In the genomic region with DNA sequence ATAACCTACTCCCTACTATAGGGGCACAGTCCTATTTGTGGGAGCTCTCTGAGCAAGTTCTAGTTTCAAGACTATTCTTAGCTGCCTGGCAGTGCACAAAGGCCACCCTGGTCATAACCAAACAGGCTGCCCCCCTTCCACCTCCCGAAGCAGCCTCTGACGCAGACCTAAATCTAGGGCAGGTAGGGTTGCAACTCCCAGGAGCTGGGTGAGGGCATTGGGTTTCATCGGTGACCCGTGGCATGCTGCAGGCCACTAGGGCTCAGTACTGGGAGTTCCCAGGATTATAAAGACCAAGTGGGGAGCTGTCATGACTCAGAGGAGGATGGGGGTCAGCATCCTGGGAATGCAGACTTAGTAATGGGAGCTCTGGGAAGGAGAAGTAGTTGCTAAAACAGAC, we compare ENCODE assay signal across 14 mouse cellular contexts.
DNase-seq lines count a peak whose midpoint lies in the region; ATAC-seq lines count a peak whose summit lies in the region.
"Had no signal": no experiment of that assay in that cellular context is flagged by ENCODE, and none has a peak within 500 bp of the region (broad histone marks: within the 10 kb centered on the region; RNA-seq: fewer than 3 reads in every experiment).

No protein-coding gene starts in this region.

- no peak for ATAC-seq in heart, embryonic 11.5 days (replicated peaks; ENCODE audit: insufficient number of reproducible peaks, low FRiP score, low TSS enrichment)
- no peak for ATAC-seq in monocyte, adult 5-6 weeks (replicated peaks; ENCODE audit: insufficient number of reproducible peaks, low FRiP score, low TSS enrichment, poor library complexity, severe bottlenecking)
- no peak for ATAC-seq in hindbrain, embryonic 13.5 days (ENCODE audit: low FRiP score)
- ATAC-seq: forebrain, embryonic 14.5 days; liver, postnatal 0 days had no signal

- WGBS in heart, embryonic 11.5 days (ENCODE audit: insufficient replicate concordance): 60% methylated on average over 4 of the region's 4 CpGs
- 47% methylated on average over 4 of the region's 4 CpGs for WGBS in embryonic facial prominence, embryonic 10.5 days
- WGBS in hindbrain, embryonic 13.5 days: 62% methylated on average over 4 of the region's 4 CpGs

- peaks cover 6% of the 10 kb centered on the region for H3K4me1 ChIP-seq in heart, embryonic 11.5 days (ENCODE audit: control insufficient read depth, insufficient read depth, low read length)
- peaks cover 28% of the 10 kb centered on the region for H3K4me1 ChIP-seq in embryonic facial prominence, embryonic 10.5 days
- H3K4me1 ChIP-seq in hindbrain, embryonic 13.5 days (replicated peaks): peaks cover 8% of the 10 kb centered on the region; the same call in 1 of the 2 replicates
- H3K4me1 ChIP-seq: embryonic facial prominence, embryonic 15.5 days had no signal

- no peaks in the 10 kb centered on the region for H3K36me3 ChIP-seq in heart, embryonic 11.5 days (ENCODE audit: control insufficient read depth, insufficient read depth, low read length)
- no peaks in the 10 kb centered on the region for H3K36me3 ChIP-seq in embryonic facial prominence, embryonic 10.5 days (replicated peaks)
- no peaks in the 10 kb centered on the region for H3K36me3 ChIP-seq in hindbrain, embryonic 13.5 days
- H3K36me3 ChIP-seq: embryonic facial prominence, embryonic 15.5 days had no signal

- H3K4me2 ChIP-seq in heart, embryonic 11.5 days: no peak overlapping the region
- no peak overlapping the region for H3K4me2 ChIP-seq in hindbrain, embryonic 13.5 days
- H3K4me2 ChIP-seq: embryonic facial prominence, embryonic 15.5 days had no signal

- peak; percentile 28 for DNase-seq in heart, adult 8-10 months (ENCODE audit: low spot score)
- DNase-seq in embryonic facial prominence, embryonic 10.5 days (ENCODE audit: low spot score): peak; percentile 28
- DNase-seq in gastrocnemius, adult 8-10 months (ENCODE audit: low spot score in 2 of 2): peak; percentile 82 to 89
- DNase-seq in heart, postnatal 4 days: peak; percentile 36
- DNase-seq: adrenal gland, postnatal 36 days; kidney, postnatal 25 days; liver; liver, postnatal 0 days; right cerebral cortex, postnatal 14 days had no signal

- H3K9me3 ChIP-seq in heart, embryonic 11.5 days (replicated peaks; ENCODE audit: control insufficient read depth, low read length): no peaks in the 10 kb centered on the region
- H3K9me3 ChIP-seq in embryonic facial prominence, embryonic 10.5 days: no peaks in the 10 kb centered on the region
- no peaks in the 10 kb centered on the region for H3K9me3 ChIP-seq in hindbrain, embryonic 13.5 days
- H3K9me3 ChIP-seq: embryonic facial prominence, embryonic 15.5 days had no signal

- no peak overlapping the region for H3K27ac ChIP-seq in heart, embryonic 11.5 days (ENCODE audit: low read depth, low read length)
- H3K27ac ChIP-seq in embryonic facial prominence, embryonic 10.5 days (replicated peaks): no peak overlapping the region
- no peak overlapping the region for H3K27ac ChIP-seq in hindbrain, embryonic 13.5 days
- H3K27ac ChIP-seq: embryonic facial prominence, embryonic 15.5 days had no signal

- no peak overlapping the region for H3K4me3 ChIP-seq in heart, embryonic 11.5 days (ENCODE audit: low read depth, low read length)
- no peak overlapping the region for H3K4me3 ChIP-seq in embryonic facial prominence, embryonic 10.5 days
- H3K4me3 ChIP-seq in hindbrain, embryonic 13.5 days: no peak overlapping the region
- H3K4me3 ChIP-seq: embryonic facial prominence, embryonic 15.5 days had no signal

- H3K27me3 ChIP-seq in heart, embryonic 11.5 days (ENCODE audit: control insufficient read depth, insufficient read depth, low read length): no peaks in the 10 kb centered on the region
- H3K27me3 ChIP-seq in embryonic facial prominence, embryonic 10.5 days (replicated peaks; ENCODE audit: low read depth, poor library complexity, severe bottlenecking): no peaks in the 10 kb centered on the region
- H3K27me3 ChIP-seq in hindbrain, embryonic 13.5 days: no peaks in the 10 kb centered on the region
- H3K27me3 ChIP-seq: embryonic facial prominence, embryonic 15.5 days had no signal

- H3K9ac ChIP-seq in heart, embryonic 11.5 days (ENCODE audit: low read depth, low read length): no peak overlapping the region
- H3K9ac ChIP-seq in hindbrain, embryonic 13.5 days: no peak overlapping the region
- H3K9ac ChIP-seq: embryonic facial prominence, embryonic 15.5 days; liver, postnatal 0 days had no signal

Comparison
In these comparisons a context has a peak if more than half of its experiments do, and no peak if none do; other contexts are left out.
1. DNase-seq: peak in every context shown above with its lines; median percentile 86 in gastrocnemius, adult 8-10 months; 36 in heart, postnatal 4 days; 28 in heart, adult 8-10 months; 28 in embryonic facial prominence, embryonic 10.5 days.